Mouse (Mus musculus): ENCODE data around the gene Add1. TPM values are rescaled to one million over a fixed set of nuclear protein-coding genes. Genes with fewer than 3 reads are reported as not detected.
A peak's percentile ranks its signal among the peaks of the same experiment; 100 is the strongest.

Gene Add1
- 205 and 222 TPM in 2 replicates for polyA plus RNA-seq (2015; fragmentation: Nextera tagmentation; extraction: Ambion mirVana)

GRCm38 (mm10) chr5:34573268-34574221 is at the start of gene Add1:
TSS of gene Add1 (plus strand) at chr5:34573664.
- Histone ChIP-seq H3K9ac (replicated peaks) (peak within 1 kb of the TSS; percentile 99), H3K9me3 (no peaks in the 10 kb centered on the region), H3K4me3 (peak within 1 kb of the TSS; percentile 98), H3K36me3 (no peaks in the 10 kb centered on the region), H3K4me2 (replicated peaks) (peak within 1 kb of the TSS; percentile 55), H3K27me3 (no peaks in the 10 kb centered on the region), H3K27ac (replicated peaks) (peak within 1 kb of the TSS; percentile 93), H3K4me1 (peaks cover 21% of the 10 kb centered on the region)
- under 1% methylated on average over 61 of the region's 84 CpGs for WGBS
- peak; percentile 100 for ATAC-seq (replicated peaks)

DNA sequence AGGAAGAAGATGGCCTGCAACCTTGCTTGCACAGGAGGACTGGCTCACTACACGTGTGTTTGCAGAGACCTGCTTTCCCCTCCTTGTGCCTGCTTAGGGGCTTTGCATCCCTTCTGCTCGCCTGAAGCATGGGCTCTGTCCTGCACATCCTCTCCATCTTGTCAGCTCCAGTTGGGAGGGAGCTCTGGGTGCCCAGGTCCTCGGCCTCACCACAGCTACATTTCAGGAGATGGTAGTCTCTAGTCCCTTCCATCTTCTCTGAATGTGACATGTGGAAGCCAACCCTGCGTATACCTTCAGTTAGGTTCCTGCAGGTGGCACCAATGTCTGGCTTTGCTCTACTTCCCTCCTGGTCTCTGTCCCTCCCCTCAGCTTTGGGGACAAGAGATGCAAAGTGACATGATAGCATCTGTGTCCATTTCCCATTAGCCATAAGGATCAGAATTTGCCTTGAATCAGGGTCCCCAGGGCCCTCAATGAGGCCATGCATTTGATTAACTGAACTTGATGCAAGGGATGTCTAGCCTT is 49.4 kb upstream of the Add1 start:
- no peak for ATAC-seq (replicated peaks)
- no peak overlapping the region for H3K4me3 ChIP-seq

GRCm38 (mm10) chr5:34524511-34524910 is 49.0 kb upstream of the Add1 start:
- no peak overlapping the region for H3K4me3 ChIP-seq
- no peaks in the 10 kb centered on the region for H3K27me3 ChIP-seq
- no peak overlapping the region for H3K27ac ChIP-seq (replicated peaks)
- H3K4me2 ChIP-seq (replicated peaks): no peak overlapping the region
- H3K9ac ChIP-seq (replicated peaks): no peak overlapping the region
- H3K4me1 ChIP-seq: no peaks in the 10 kb centered on the region
- no peak for ATAC-seq (replicated peaks)
- no peaks in the 10 kb centered on the region for H3K36me3 ChIP-seq
- H3K9me3 ChIP-seq: no peaks in the 10 kb centered on the region

More for the DNA sequence above, 49.4 kb upstream of the Add1 start:
- H3K36me3 ChIP-seq: no peaks in the 10 kb centered on the region
- WGBS: 64% methylated on average over 4 of the region's 4 CpGs
- no peak overlapping the region for H3K4me2 ChIP-seq (replicated peaks)
- no peaks in the 10 kb centered on the region for H3K9me3 ChIP-seq
- H3K27ac ChIP-seq (replicated peaks): no peak overlapping the region
- H3K27me3 ChIP-seq: no peaks in the 10 kb centered on the region
- no peak overlapping the region for H3K9ac ChIP-seq (replicated peaks)
- H3K4me1 ChIP-seq: no peaks in the 10 kb centered on the region

DNA sequence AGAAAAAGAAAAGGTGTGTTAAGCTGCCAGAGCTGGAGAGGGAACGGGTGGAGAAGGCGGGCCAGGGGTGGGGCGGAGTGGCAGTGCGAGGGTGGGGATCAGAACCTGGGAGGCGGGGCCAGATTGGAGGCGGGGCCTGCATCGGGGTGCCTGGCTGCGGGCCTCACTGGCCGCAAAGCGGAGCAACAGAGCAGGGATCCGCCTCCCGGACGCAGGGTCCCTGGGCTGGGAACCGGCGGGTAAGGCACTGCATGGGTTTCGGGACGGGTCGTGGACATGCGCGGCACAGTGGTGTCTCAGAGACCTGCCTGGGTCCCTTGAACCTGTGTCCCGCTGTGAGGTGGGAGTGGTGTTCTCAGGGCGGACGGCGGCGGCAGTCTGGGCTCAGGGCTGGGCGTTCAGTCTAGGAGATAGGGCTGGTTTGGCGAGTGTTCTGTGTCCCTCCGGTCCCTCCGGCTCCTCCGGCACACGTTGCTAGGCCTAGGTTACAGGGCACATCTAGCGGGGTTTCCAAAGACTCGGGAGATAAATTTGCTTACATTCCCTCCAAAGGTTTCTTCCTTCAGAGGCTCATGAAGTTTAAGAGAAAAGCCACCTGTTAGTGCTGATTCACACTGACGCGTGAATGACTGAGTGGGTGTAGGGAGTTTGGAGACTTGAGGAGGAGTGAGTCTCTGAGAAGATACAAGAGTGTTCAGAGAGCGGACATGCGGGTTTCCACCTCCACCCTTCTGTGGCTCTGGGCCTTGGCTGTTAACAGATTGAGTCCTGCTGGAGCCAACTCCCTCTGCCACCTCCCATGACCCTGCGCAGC is 47.6 kb upstream of the Add1 start, which contains the start of gene Sh3bp2:
TSS of gene Sh3bp2 (plus strand) at position 176 of the 814 bp plus-strand sequence.
- peak within 1 kb of the TSS; percentile 38 for H3K4me3 ChIP-seq
- H3K9ac ChIP-seq (replicated peaks): peak within 1 kb of the TSS; percentile 7
- H3K9me3 ChIP-seq: no peaks in the 10 kb centered on the region
- H3K36me3 ChIP-seq: no peaks in the 10 kb centered on the region
- 2% methylated on average over 38 of the region's 38 CpGs for WGBS
- peak; percentile 93 for ATAC-seq (replicated peaks)
- H3K4me1 ChIP-seq: no peaks in the 10 kb centered on the region
- no peak within 1 kb of the TSS for H3K27ac ChIP-seq (replicated peaks)
- H3K27me3 ChIP-seq: no peaks in the 10 kb centered on the region
- H3K4me2 ChIP-seq (replicated peaks): peak within 1 kb of the TSS; percentile 59

- Histone ChIP-seq H3K36me3 (no peaks in the 10 kb centered on the region), H3K4me2 (replicated peaks) (no peak overlapping the region), H3K4me1 (no peaks in the 10 kb centered on the region), H3K27ac (replicated peaks) (no peak overlapping the region), H3K4me3 (no peak overlapping the region), H3K9me3 (no peaks in the 10 kb centered on the region), H3K27me3 (no peaks in the 10 kb centered on the region), H3K9ac (replicated peaks) (no peak overlapping the region)
- ATAC-seq (replicated peaks): no peak
- 32% methylated on average over 5 of the region's 5 CpGs for WGBS
These were observed 47.0 kb upstream of the Add1 start for GRCm38 (mm10) chr5:34526477-34526775.

DNA sequence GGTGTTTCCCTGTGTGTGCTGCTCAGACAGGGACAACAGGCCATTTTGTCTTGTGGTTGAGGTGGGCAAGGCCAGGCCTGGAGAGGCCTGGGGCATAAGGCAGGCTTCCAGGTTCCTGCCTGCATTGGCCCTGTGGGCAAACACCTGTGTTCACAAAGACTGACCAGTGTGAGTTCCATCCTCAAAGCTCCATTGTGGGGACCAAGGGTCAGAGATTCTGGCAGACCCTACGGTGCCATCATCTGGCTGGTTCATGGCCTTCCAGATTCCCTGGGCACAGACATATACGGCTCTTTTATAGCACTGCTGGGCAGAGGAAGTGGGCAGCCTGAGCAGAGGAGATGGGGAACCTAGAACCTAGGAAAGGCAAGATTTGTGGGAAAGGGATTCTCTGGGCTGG is 46.1 kb upstream of the Add1 start:
- no peak overlapping the region for H3K4me2 ChIP-seq (replicated peaks)
- H3K9ac ChIP-seq (replicated peaks): no peak overlapping the region
- H3K27ac ChIP-seq (replicated peaks): no peak overlapping the region
- H3K4me1 ChIP-seq: no peaks in the 10 kb centered on the region
- H3K9me3 ChIP-seq: no peaks in the 10 kb centered on the region
- ATAC-seq (replicated peaks): no peak
- no peaks in the 10 kb centered on the region for H3K27me3 ChIP-seq
- 80% methylated on average over 2 of the region's 2 CpGs for WGBS
- no peak overlapping the region for H3K4me3 ChIP-seq
- no peaks in the 10 kb centered on the region for H3K36me3 ChIP-seq

- no peaks in the 10 kb centered on the region for H3K36me3 ChIP-seq
- ATAC-seq (replicated peaks): no peak
- H3K4me2 ChIP-seq (replicated peaks): no peak overlapping the region
- H3K9ac ChIP-seq (replicated peaks): no peak overlapping the region
- no peaks in the 10 kb centered on the region for H3K4me1 ChIP-seq
- no peak overlapping the region for H3K27ac ChIP-seq (replicated peaks)
- H3K9me3 ChIP-seq: no peaks in the 10 kb centered on the region
- no peaks in the 10 kb centered on the region for H3K27me3 ChIP-seq
- H3K4me3 ChIP-seq: no peak overlapping the region
- 79% methylated on average over 5 of the region's 5 CpGs for WGBS
These were observed 44.7 kb upstream of the Add1 start for GRCm38 (mm10) chr5:34528724-34529123.

DNA sequence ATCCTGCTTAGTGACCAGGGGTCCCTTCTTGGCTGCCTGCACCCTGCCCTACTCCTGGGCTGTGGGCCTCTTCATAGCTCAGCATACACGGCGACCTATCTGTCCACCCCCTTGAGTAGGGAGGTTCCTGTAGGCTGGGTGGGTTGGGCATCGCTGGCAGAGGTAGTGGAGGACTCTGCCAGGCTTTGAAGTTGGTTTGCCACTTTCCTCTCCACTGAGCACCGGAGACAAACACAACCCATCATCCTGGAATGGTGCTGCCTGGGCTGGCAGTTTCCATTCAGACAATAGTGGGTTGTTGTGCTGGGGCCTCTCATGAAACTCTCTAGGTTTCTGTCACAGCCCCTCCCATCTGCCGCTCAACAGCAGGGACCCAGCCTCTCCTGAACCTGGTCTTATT is 43.3 kb upstream of the Add1 start:
- no peak overlapping the region for H3K27ac ChIP-seq (replicated peaks)
- no peaks in the 10 kb centered on the region for H3K4me1 ChIP-seq
- H3K27me3 ChIP-seq: no peaks in the 10 kb centered on the region
- no peak for ATAC-seq (replicated peaks)
- H3K9me3 ChIP-seq: no peaks in the 10 kb centered on the region
- no peak overlapping the region for H3K4me2 ChIP-seq (replicated peaks)
- H3K4me3 ChIP-seq: no peak overlapping the region
- H3K36me3 ChIP-seq: no peaks in the 10 kb centered on the region
- WGBS: 66% methylated on average over 5 of the region's 5 CpGs
- H3K9ac ChIP-seq (replicated peaks): no peak overlapping the region

DNA sequence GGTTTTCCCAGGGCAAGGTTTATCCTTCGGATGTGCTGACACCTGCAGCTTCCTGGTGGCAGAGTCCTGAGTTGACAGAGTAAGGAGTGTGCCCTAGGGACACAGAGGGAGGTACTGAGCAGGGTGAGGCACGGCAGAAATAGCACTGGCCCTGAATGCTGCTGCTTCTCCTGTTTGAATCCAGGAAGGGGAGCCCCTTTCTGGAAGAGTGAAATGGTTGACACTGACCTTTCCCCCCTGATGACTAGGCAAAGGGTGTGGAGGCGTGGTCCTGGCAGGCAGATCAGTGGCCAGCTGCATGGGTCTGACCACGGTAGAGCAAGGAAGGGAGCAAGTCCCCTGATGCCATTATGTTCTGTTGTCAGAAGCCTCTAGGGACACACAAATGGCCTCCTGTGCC is 42.8 kb upstream of the Add1 start:
- H3K9me3 ChIP-seq: no peaks in the 10 kb centered on the region
- no peaks in the 10 kb centered on the region for H3K4me1 ChIP-seq
- 67% methylated on average over 4 of the region's 4 CpGs for WGBS
- no peak overlapping the region for H3K4me3 ChIP-seq
- H3K36me3 ChIP-seq: no peaks in the 10 kb centered on the region
- no peak overlapping the region for H3K9ac ChIP-seq (replicated peaks)
- H3K27ac ChIP-seq (replicated peaks): no peak overlapping the region
- no peak overlapping the region for H3K4me2 ChIP-seq (replicated peaks)
- H3K27me3 ChIP-seq: no peaks in the 10 kb centered on the region
- no peak for ATAC-seq (replicated peaks)

DNA sequence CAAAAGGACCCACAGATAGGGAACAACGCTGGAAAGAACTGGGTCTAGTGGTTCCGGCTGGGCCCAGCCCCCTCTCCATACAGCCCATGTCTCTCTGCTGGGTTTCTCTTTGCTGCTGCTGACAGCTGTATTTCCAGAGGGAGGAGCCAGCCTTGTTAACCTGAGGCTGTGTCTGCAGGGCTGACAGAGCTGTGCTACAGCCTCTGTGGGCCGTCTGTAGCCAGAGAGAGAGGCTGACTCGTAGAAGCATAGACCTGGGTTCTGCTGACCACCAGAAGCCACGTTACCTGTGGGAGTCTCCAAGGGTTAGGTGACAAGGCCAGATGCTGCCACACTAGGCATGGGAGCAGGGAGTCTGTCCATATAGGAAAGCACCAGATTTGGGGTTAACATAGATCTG is 40.4 kb upstream of the Add1 start:
- ATAC-seq (replicated peaks): no peak
- WGBS: 74% methylated on average over 5 of the region's 5 CpGs
- Histone ChIP-seq H3K36me3 (no peaks in the 10 kb centered on the region), H3K27me3 (no peaks in the 10 kb centered on the region), H3K4me3 (no peak overlapping the region), H3K9me3 (no peaks in the 10 kb centered on the region), H3K27ac (replicated peaks) (no peak overlapping the region), H3K9ac (replicated peaks) (no peak overlapping the region), H3K4me2 (replicated peaks) (no peak overlapping the region), H3K4me1 (no peaks in the 10 kb centered on the region)

GRCm38 (mm10) chr5:34533820-34534219 is 39.6 kb upstream of the Add1 start:
- no peaks in the 10 kb centered on the region for H3K4me1 ChIP-seq
- no peaks in the 10 kb centered on the region for H3K36me3 ChIP-seq
- H3K9ac ChIP-seq (replicated peaks): no peak overlapping the region
- H3K4me2 ChIP-seq (replicated peaks): no peak overlapping the region
- no peak overlapping the region for H3K4me3 ChIP-seq
- no peak overlapping the region for H3K27ac ChIP-seq (replicated peaks)
- no peak for ATAC-seq (replicated peaks)
- WGBS: 67% methylated on average over 3 of the region's 3 CpGs
- no peaks in the 10 kb centered on the region for H3K9me3 ChIP-seq
- H3K27me3 ChIP-seq: no peaks in the 10 kb centered on the region
